Mouse (Mus musculus): Measurements from ENCODE around the gene Gm11437.

- TF ChIP-seq POLR2A (IDR thresholded peaks at IDR 0.05; ENCODE audit: insufficient read length, low read depth) (no peak), CEBPB (IDR thresholded peaks at IDR 0.05; ENCODE audit: insufficient read depth, poor library complexity, severe bottlenecking) (no peak), MAX (IDR thresholded peaks at IDR 0.05; ENCODE audit: low read depth) (no peak), USF1 (IDR thresholded peaks at IDR 0.05; ENCODE audit: low read depth) (no peak), TCF3 (IDR thresholded peaks at IDR 0.05; ENCODE audit: insufficient read length, low read depth) (no peak), POLR2AphosphoS2 (IDR thresholded peaks at IDR 0.05; ENCODE audit: insufficient read length, low read depth) (no peak)
These were observed 3.2 kb downstream of the Gm11437 start for GRCm38 (mm10) chr11:84164123-84164522.
